ENCODE assay signal across 10 mouse cellular contexts in genomic region chr5:122510651-122511157, GRCm38 (mm10). TPM values are rescaled to one million over a fixed set of nuclear protein-coding genes. Genes with fewer than 3 reads are reported as not detected.
DNase-seq lines count a peak whose midpoint lies in the region; ATAC-seq lines count a peak whose summit lies in the region.
"Had no signal": no experiment of that assay in that cellular context is flagged by ENCODE, and none has a peak within 500 bp of the region (broad histone marks: within the 10 kb centered on the region; RNA-seq: fewer than 3 reads in every experiment).

No protein-coding gene starts in this region.

- no peaks in the 10 kb centered on the region for H3K27me3 ChIP-seq in kidney, embryonic 15.5 days
- H3K27me3 ChIP-seq in heart, embryonic 11.5 days (ENCODE audit: control insufficient read depth, insufficient read depth, low read length) = no peaks in the 10 kb centered on the region
- peaks cover 3% of the 10 kb centered on the region; the same call in 1 of the 2 replicates for H3K27me3 ChIP-seq in forebrain, embryonic 13.5 days
- H3K27me3 ChIP-seq: limb, embryonic 12.5 days had no signal

- H3K9ac ChIP-seq in kidney, embryonic 15.5 days = no peak overlapping the region
- H3K9ac ChIP-seq in heart, embryonic 11.5 days (ENCODE audit: low read depth, low read length) = no peak overlapping the region
- H3K9ac ChIP-seq in forebrain, embryonic 13.5 days = no peak overlapping the region
- H3K9ac ChIP-seq: limb, embryonic 12.5 days had no signal

- 0 out of 2 replicates have a peak, but pooled peaks cover 2% of the 10 kb centered on the region for H3K9me3 ChIP-seq in kidney, embryonic 15.5 days (replicated peaks)
- H3K9me3 ChIP-seq in heart, embryonic 11.5 days (replicated peaks; ENCODE audit: control insufficient read depth, low read length) = peaks cover 3% of the 10 kb centered on the region; the same call in 1 of the 2 replicates
- no peaks in the 10 kb centered on the region for H3K9me3 ChIP-seq in forebrain, embryonic 13.5 days (replicated peaks)

- ATAC-seq in kidney, embryonic 15.5 days (replicated peaks; ENCODE audit: low FRiP score) = peak; percentile 53; the same call in 1 of the 2 replicates
- no peak for ATAC-seq in heart, embryonic 11.5 days (replicated peaks; ENCODE audit: insufficient number of reproducible peaks, low FRiP score, low TSS enrichment)
- ATAC-seq in forebrain, embryonic 13.5 days = no peak

- H3K4me3 ChIP-seq in kidney, embryonic 15.5 days (replicated peaks) = no peak overlapping the region; the same call in 1 of the 2 replicates
- H3K4me3 ChIP-seq in heart, embryonic 11.5 days (ENCODE audit: low read depth, low read length) = no peak overlapping the region
- H3K4me3 ChIP-seq in forebrain, embryonic 13.5 days = no peak overlapping the region
- H3K4me3 ChIP-seq: erythroblast, embryonic 14.5 days; limb, embryonic 12.5 days had no signal

- no peaks in the 10 kb centered on the region for H3K36me3 ChIP-seq in kidney, embryonic 15.5 days
- H3K36me3 ChIP-seq in heart, embryonic 11.5 days (ENCODE audit: control insufficient read depth, insufficient read depth, low read length) = no peaks in the 10 kb centered on the region
- H3K36me3 ChIP-seq in forebrain, embryonic 13.5 days (ENCODE audit: poor library complexity, severe bottlenecking) = no peaks in the 10 kb centered on the region
- H3K36me3 ChIP-seq: limb, embryonic 12.5 days had no signal

- no peak for DNase-seq in kidney, adult 9 months
- peak; percentile 75 to 76 for DNase-seq in cerebellum, adult 18-20 months
- DNase-seq in layer of hippocampus, postnatal 36 days = peak; percentile 44 to 55
- DNase-seq in embryo, embryonic 9.5 days (ENCODE audit: extremely low spot score) = no peak
- DNase-seq in spleen, adult 18-20 months = no peak

- peak overlapping the region; percentile 51 for H3K4me2 ChIP-seq in kidney, embryonic 15.5 days
- 0 out of 2 replicates have a peak overlapping the region, but pooled peaks have one; percentile 3 for H3K4me2 ChIP-seq in heart, embryonic 11.5 days
- no peak overlapping the region for H3K4me2 ChIP-seq in forebrain, embryonic 13.5 days
- H3K4me2 ChIP-seq: limb, embryonic 12.5 days had no signal

- WGBS in kidney, embryonic 15.5 days = 31% methylated on average over 17 of the region's 17 CpGs
- WGBS in heart, embryonic 11.5 days (ENCODE audit: insufficient replicate concordance) = 42% methylated on average over 17 of the region's 17 CpGs
- 71% methylated on average over 17 of the region's 17 CpGs for WGBS in forebrain, embryonic 13.5 days

- H3K27ac ChIP-seq in kidney, embryonic 15.5 days = peak overlapping the region; percentile 24; the same call in 1 of the 2 replicates
- peak overlapping the region; percentile 41; the same call in 1 of the 2 replicates for H3K27ac ChIP-seq in heart, embryonic 11.5 days (ENCODE audit: low read depth, low read length)
- no peak overlapping the region for H3K27ac ChIP-seq in forebrain, embryonic 13.5 days
- H3K27ac ChIP-seq: limb, embryonic 12.5 days had no signal

- H3K4me1 ChIP-seq in kidney, embryonic 15.5 days = peaks cover 42% of the 10 kb centered on the region
- peaks cover 32% of the 10 kb centered on the region for H3K4me1 ChIP-seq in heart, embryonic 11.5 days (ENCODE audit: control insufficient read depth, insufficient read depth, low read length)
- peaks cover 10% of the 10 kb centered on the region for H3K4me1 ChIP-seq in forebrain, embryonic 13.5 days

RNA-seq across cellular contexts. Expression of gene Atp2a2, which starts 8.7 kb away (rescaled TPM):
- 37.3 and 37.8 TPM in 2 replicates for polyA plus RNA-seq in kidney, embryonic 15.5 days (2015; fragmentation: Nextera tagmentation; extraction: Ambion mirVana)
- 255 and 272 TPM in 2 replicates for polyA plus RNA-seq in heart, embryonic 11.5 days (2014; fragmentation: Nextera tagmentation; extraction: Ambion mirVana)
- 100 to 1,000 TPM; 639 to 686 TPM for total RNA-seq in layer of hippocampus, postnatal 36 days (2021)
- 32.2 and 34.2 TPM in 2 replicates for polyA plus RNA-seq in forebrain, embryonic 13.5 days (2015; fragmentation: Nextera tagmentation; extraction: Ambion mirVana)

Comparison
In these comparisons a context has a peak if more than half of its experiments do, and no peak if none do; other contexts are left out.
1. DNase-seq: peak in cerebellum, adult 18-20 months (2 of 2) and layer of hippocampus, postnatal 36 days (2 of 2); none in kidney, adult 9 months (single experiment), embryo, embryonic 9.5 days (single experiment) and spleen, adult 18-20 months (0 of 2).